Mouse (Mus musculus) megakaryocyte progenitor cell, adult 5-6 weeks (primary cell): ENCODE data around the gene Gpn3. TPM values are rescaled to one million over a fixed set of nuclear protein-coding genes. Genes with fewer than 3 reads are reported as not detected.
A peak's percentile ranks its signal among the peaks of the same experiment; 100 is the strongest.

Experiments used
- ATAC-seq: replicated peaks from 2 replicates; pipeline ENCODE4 v1.8.0; 2016; ENCODE audit warnings: mild to moderate bottlenecking, moderate TSS enrichment, inconsistent platforms; ENCODE audit not compliant: poor library complexity
- total RNA-seq, 2 experiments: library from RNA; stranded (forward) in 1 of 2; stranded (reverse) in 1 of 2; fragments of 157-497, 149-512 nt in 1 of 2; fragments of 200-1000 nt in 1 of 2; gene quantifications; 2 replicates each; pipeline versions ENCODE4 v1.2.3 to v1.2.4; 2015 to 2017

Gpn3 gene
- total RNA-seq, 2 experiments from 2014 or later, result 45.8 to 61.9 TPM

GRCm38 (mm10) chr5:122421271-122422068 is 49.8 kb downstream of the Gpn3 start, which contains the start of gene Anapc7:
Gene Anapc7, plus strand, starts transcription at chr5:122421693.
- peak; percentile 28 for ATAC-seq

GRCm38 (mm10) chr5:122422071-122422964 is 50.6 kb downstream of the Gpn3 start:
- peak; percentile 89 for ATAC-seq

GRCm38 (mm10) chr5:122423083-122423482 is 51.4 kb downstream of the Gpn3 start:
- no peak for ATAC-seq

GRCm38 (mm10) chr5:122425550-122425949 is 53.9 kb downstream of the Gpn3 start:
- ATAC-seq, result no peak

DNA sequence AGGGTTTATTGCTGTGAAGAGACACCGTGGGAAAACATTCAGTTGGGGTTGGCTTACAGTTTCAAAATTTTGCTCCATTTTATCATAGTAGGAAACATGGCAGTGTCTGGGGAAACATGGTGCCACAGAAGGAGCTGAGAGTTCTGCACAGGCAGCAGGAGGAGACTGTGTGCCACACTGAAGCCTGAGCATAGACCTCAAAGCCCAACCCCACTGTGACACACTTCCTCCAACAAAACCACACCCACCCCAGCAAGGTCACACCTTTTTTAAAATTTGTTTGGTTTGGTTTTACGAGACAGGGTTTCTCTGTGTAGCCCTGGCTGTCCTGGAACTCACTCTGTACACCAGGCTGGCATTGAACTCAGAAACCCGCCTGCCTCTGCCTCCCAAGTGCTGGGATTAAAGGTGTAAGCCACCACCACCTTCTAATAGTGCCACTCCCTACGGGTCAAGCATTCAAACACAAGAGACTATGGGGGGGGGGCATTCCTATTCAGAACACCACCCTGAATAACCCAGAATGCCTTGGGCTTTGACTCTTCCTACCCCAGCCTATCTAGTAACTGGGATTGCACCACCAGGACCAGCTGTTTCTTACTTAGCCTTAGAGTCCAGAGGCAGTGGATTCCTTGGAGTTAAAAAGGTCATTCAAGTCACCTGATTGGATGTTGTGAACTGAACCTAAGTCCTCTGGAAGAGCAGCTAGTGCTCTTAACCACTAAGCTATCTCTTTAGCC is 58.5 kb downstream of the Gpn3 start:
- 0 out of 2 replicates have a peak, but pooled peaks have one; percentile 37 for ATAC-seq

DNA sequence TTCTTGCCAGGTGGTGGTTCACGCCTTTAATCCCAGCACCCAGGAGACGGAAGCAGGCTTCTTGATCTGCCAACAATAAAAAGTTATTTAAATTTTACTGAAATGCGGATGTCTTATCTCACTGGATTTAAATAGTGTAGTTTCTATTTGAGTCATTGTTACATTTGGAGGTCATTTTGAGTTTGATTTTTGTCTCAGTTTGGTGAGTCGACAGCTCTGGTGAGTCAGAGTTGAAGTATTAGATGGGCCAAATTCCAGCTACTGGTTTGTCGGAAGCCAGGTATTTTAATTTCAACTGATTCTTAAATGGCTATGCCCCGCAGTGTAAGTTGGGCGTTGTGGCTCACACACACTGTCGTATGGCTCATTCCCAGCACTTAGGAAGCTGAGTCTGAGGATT is 59.5 kb downstream of the Gpn3 start:
- ATAC-seq, result no peak

Other genes with a start within 250 kb of the Gpn3 start
- 0.51 and 0.52 TPM in 2 replicates for gene Ccdc63, start 231.1 kb upstream of the Gpn3 start, total RNA-seq (2015)
- 1.5 and 3.5 TPM in 2 replicates for gene Ccdc63, start 231.1 kb upstream of the Gpn3 start, total RNA-seq (2017)
- gene Ppp1cc, start 213.6 kb upstream of the Gpn3 start, total RNA-seq (2015), result 431 and 436 TPM in 2 replicates
- gene Ppp1cc, start 213.6 kb upstream of the Gpn3 start, total RNA-seq (2017), result 207 and 219 TPM in 2 replicates
- 44.0 and 65.8 TPM in 2 replicates for gene Hvcn1, start 165.1 kb upstream of the Gpn3 start, total RNA-seq (2015)
- 56.6 and 72.3 TPM in 2 replicates for gene Hvcn1, start 165.1 kb upstream of the Gpn3 start, total RNA-seq (2017)
- 5.1 and 6.5 TPM in 2 replicates for gene Tctn1, start 107.4 kb upstream of the Gpn3 start, total RNA-seq (2015)
- gene Tctn1, start 107.4 kb upstream of the Gpn3 start, total RNA-seq (2017), result 3.7 and 5.1 TPM in 2 replicates
- 13.5 and 13.9 TPM in 2 replicates for gene Pptc7, start 87.5 kb upstream of the Gpn3 start, total RNA-seq (2015)
- gene Pptc7, start 87.5 kb upstream of the Gpn3 start, total RNA-seq (2017), result 13.7 and 16.7 TPM in 2 replicates
- gene Rad9b, start 17.6 kb upstream of the Gpn3 start, total RNA-seq (2015), result 4.3 and 4.4 TPM in 2 replicates
- gene Rad9b, start 17.6 kb upstream of the Gpn3 start, total RNA-seq (2017), result 4.8 and 7.5 TPM in 2 replicates
- gene Vps29, start 17.5 kb upstream of the Gpn3 start, total RNA-seq (2015), result 129 and 137 TPM in 2 replicates
- gene Vps29, start 17.5 kb upstream of the Gpn3 start, total RNA-seq (2017), result 93.9 and 96.9 TPM in 2 replicates
- gene Fam216a, start 488 bp downstream of the Gpn3 start, total RNA-seq (2015), result 31.8 and 41.0 TPM in 2 replicates
- gene Fam216a, start 488 bp downstream of the Gpn3 start, total RNA-seq (2017), result 42.1 and 48.5 TPM in 2 replicates
- 285 TPM in 2 replicates for gene Arpc3, start 20.0 kb downstream of the Gpn3 start, total RNA-seq (2015)
- gene Arpc3, start 20.0 kb downstream of the Gpn3 start, total RNA-seq (2017), result 1,035 and 1,085 TPM in 2 replicates
- 16.5 and 18.2 TPM in 2 replicates for gene Anapc7, start 49.8 kb downstream of the Gpn3 start, total RNA-seq (2015)
- 23.0 and 31.8 TPM in 2 replicates for gene Anapc7, start 49.8 kb downstream of the Gpn3 start, total RNA-seq (2017)
- 72.8 and 78.3 TPM in 2 replicates for gene Atp2a2, start 130.3 kb downstream of the Gpn3 start, total RNA-seq (2015)
- 98.4 and 99.1 TPM in 2 replicates for gene Atp2a2, start 130.3 kb downstream of the Gpn3 start, total RNA-seq (2017)
- gene Ift81, start 242.6 kb downstream of the Gpn3 start, total RNA-seq (2015), result 2.7 and 4.5 TPM in 2 replicates
- 1.8 and 6.0 TPM in 2 replicates for gene Ift81, start 242.6 kb downstream of the Gpn3 start, total RNA-seq (2017)